Mouse (Mus musculus) right cerebral cortex, postnatal 10 days (tissue): ENCODE data around the gene Tarsl2.

Experiments used
- DNase-seq, 2 experiments: peaks; one replicate each; pipeline ENCODE4 v3.0.0; 2021; ENCODE audit warnings: low spot score in 2 of 2

Tarsl2 gene

DNA sequence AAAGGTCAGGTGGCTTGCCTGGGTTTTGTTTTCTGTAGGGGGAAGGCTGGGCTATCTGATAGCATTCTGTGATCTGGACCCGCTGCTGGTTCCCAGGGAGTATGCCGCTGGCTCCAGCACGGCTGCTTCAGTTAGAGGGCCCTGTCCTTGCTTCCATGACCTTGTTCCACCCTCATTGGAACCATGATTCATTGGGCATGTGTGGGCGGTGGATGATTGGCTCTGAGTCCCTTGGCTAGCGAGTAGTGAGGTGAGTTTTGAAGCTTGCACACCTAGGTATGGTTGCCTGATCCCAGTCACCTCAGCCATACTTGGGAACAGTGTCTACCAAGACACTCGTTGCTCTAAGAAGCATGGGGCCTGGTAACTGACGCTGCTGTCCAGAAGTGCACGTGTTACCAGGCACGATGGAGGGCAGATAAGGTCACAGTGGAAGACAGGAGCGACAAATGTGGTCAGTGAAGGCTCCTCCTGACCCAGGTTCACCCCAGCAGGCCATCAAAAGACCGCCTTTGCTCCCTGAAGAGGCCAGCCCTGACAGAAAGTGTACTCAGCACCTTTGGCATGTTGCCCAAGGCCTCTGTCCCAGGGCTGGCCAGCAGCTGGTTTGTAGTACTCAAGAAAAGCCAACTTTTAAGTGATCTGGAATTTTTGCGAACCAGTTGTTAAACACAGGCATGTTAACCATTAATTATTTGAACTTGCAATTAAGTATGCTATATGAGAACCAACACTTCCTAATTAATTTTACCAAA is 92.8 kb downstream of the Tarsl2 start:
- DNase-seq = no peak
